Mouse (Mus musculus) right cerebral cortex, postnatal 4 days (tissue): ENCODE data around the gene Cnksr1.

Source experiments
- DNase-seq: peaks from one replicate; pipeline ENCODE4 v3.0.0-alpha.2; 2022

Cnksr1 gene

DNA sequence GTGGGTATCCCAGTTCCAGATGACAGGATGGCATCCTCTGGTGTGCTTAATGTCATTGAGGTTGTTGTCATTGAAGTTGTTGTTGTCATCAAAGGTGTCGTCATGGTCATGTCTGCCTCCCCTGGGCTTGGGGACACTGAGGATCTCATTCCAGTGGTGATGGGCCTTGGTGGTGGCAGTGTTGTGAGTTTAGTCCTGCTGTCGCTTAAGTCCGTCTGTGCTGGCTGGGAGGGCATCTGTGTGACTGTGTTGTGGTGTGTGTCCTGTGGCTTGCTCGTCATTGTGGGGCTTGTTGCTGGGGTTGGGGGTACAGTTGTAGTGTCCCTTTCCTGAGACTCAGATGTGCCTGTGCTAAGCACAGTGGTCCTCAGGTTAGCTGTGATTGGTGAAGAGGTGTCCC, 35.3 kb downstream of the Cnksr1 start, which contains the start of gene Gm7534:
Gene Gm7534 (minus strand): TSS at position 101 of the 400 bp plus-strand sequence.
- no peak for DNase-seq

DNA sequence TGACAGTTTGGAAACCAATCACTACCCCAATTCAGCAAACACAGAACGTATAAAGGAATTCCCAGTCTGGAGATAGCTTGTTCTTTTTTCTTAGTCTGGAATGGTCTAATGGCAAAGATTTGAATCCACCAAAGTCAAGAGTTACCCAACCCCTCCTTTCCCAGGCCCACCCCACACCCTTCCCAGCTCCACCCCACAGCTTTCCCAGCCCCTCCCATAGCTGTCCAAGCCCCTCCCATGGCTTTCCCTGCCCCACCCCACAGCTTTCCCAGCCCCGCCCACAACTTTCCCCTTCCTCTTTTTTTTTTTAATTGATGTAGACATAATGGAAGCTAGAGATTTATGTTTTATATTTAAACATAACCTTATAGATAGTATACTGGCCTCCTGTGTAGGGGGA, 38.8 kb downstream of the Cnksr1 start:
- no peak for DNase-seq

DNA sequence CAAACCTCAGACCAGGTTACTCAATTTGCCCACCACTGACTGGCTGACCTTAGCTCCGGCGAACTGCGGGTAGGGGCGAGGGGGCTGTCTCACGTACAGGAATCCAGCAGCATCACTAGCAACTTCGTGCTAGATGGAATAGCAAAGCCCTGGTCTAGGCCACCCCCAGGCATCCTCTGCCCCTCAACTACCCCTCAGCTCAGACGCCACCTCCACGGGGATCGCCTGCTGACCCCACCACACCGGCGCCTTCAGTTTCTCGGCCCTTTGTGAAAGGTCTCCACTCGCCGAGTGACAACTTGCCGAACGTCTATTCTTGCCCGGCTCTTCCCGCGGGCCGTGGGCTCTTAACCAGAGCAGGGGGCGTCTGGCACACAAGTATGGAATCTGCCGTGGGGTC, 51.9 kb downstream of the Cnksr1 start:
- DNase-seq = no peak

DNA sequence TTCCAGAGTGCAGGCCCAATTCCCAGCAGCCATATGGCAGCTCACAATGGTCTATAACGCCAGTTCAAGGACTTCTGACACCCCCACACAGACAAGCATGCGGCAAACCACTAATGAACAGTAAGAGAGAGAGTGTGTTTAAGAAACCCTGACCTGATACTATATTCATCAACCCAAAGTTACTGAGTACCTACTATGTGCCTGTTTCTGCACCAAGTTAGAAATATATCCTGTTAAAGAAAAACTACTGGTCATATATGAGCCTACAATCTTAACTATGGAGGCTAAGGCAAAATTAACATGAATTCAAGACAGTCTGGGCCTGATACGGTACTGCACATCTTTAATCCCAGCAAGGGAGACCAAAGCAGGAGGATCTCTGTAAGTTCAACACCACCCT, 52.6 kb downstream of the Cnksr1 start:
- no peak for DNase-seq

DNA sequence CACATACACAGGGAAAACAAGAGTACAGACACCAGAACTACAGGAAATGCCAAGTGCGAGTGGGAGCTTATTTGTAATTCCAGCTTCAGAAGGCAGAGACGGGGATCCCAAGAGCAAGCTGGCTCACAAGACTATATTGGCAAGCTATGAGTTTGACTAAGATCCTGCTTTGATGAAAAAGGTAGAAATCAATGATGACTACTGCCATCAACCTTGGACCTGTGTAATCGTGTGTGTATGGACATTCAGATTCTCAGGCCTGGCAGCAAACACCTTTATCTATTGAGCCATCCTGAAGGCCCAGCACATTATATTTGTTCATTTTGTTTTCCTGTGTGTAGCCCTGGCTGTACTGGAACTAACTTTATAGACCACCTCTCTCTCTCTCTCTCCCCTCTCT, 54.5 kb downstream of the Cnksr1 start:
- no peak for DNase-seq

DNA sequence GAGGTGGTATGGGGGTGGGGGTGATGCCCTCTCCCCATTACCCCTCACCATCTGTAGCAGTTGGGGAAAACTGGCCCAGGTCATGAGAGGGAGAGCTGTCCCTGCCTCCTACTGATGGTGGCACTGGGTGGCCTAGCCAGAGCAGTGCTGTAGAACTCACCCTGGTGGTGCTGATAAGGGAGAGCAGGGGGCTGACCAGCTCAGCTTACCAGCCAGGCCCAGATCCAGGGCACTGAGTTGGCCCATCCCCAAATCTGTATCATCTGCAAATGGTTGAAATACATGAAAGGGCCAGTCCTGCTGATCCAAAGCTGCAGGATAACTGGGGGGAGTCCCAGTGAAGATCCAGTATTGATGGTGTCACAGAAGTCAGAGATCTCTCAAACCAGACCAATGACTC, 56.4 kb downstream of the Cnksr1 start:
- DNase-seq = no peak

DNA sequence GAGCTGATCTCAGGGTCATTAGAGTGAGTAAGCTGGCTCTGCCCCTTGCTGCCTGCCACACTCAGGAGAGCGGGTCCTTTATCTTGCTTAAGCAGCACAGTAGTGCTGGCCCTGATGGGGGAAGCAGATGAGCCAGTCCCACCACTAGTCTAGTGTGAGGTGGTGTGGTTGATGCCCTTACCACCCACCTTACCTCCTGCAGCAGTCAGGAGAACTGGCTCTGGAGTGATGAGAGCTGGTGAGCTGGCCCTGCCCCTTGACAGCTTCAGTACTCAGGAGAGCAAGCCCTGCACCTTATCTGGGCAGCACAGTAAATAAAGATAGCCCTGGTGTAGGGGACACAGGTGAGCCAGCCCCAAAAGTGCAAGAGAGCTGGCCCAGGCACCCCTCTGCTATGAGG, 57.1 kb downstream of the Cnksr1 start:
- DNase-seq = no peak
